Mouse (Mus musculus) heart, postnatal 14 days (tissue): ENCODE results near the gene Daam1. TPM values are rescaled to one million over a fixed set of nuclear protein-coding genes. Genes with fewer than 3 reads are reported as not detected.
A peak's percentile ranks its signal among the peaks of the same experiment; 100 is the strongest.

Source experiments
- DNase-seq, 2 experiments: peaks; one replicate each; pipeline ENCODE4 v3.0.0; 2021 to 2022
- intact Hi-C: fragments of 180-260 bp; cut with DNase I; formaldehyde crosslinking; loops from one replicate; pipeline ENCODE4 v1.15.1; 2025
- total RNA-seq, 2 experiments: library from RNA; stranded (reverse); gene quantifications; 2 replicates each; pipeline ENCODE4 v1.2.3; 2021

The Daam1 gene
- total RNA-seq, 2 experiments from 2014 or later, result 67.5 to 70.7 TPM

- intact Hi-C loops, result no loop called here
- no peak for DNase-seq
Observed at GRCm38 (mm10) chr12:71954180-71954935, 123.5 kb downstream of the Daam1 start.

DNA sequence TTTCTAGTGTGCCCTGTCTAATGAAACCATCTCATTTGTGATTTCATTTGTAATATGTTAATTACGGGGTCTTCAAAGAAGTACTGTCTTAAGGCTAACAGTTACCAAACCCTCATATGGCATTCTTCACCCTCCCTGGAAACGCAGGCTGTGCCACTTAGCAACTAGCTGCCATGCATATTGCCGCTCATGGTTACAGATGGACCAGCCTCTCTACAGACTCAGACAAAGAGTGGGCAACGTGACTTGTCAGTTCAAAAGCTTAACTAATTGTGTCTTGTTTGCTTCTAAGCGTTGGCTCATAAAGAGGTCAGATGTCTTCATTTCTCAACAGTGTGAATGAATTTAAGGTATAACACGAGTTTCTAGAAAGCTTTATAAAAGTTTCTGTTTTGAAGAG lies 126.1 kb downstream of the Daam1 start:
- no peak for DNase-seq
- intact Hi-C loops, result no loop called here

GRCm38 (mm10) chr12:71957496-71957895 lies 126.6 kb downstream of the Daam1 start:
- no peak for DNase-seq
- intact Hi-C loops, result no loop called here

- no peak for DNase-seq
- intact Hi-C loops, result no loop called here
Observed at GRCm38 (mm10) chr12:71959351-71959991, 128.6 kb downstream of the Daam1 start.

- no peak for DNase-seq
- intact Hi-C loops, result no loop called here
Observed at GRCm38 (mm10) chr12:71961671-71962070, 130.8 kb downstream of the Daam1 start.

DNA sequence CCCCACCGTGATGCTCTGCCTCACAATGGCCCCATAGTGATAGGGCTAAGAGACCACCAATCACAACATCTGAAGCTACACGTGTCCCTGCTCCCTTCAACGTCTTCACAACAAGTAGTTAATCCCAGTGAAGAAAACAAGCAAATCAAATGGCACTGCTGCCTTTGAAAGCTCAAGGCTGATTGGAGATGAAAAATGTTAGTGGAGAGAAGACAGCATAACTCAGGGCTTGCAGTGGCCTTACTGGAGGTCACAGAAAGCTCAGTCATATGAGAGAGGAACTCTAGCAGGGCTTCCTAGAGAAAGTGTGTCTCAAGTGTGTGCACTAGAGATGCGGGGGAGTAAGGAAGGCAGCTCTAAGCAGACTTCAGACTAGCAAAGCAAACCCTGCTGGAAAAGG lies 131.7 kb downstream of the Daam1 start:
- intact Hi-C loops, result no loop called here
- no peak for DNase-seq

DNA sequence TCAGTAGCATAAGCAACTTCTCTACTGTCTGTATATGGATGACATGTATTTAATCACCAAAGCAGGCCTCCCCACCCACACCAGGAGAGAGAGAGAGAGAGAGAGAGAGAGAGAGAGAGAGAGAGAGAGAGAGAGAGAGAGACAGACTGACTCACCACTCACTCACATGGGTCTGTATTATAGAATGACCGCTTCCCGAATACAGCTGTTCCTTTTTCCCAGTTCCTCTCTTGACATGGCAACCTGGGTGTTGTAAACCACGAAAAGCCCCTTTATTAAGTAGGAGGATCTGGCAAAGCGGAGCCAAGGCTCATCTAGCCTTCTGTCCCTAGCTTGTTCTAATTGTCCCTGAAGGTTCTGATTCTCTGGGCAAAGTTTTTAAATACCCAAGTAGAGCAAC lies 137.7 kb downstream of the Daam1 start:
- intact Hi-C loops, result no loop called here
- DNase-seq, result no peak

- intact Hi-C loops, result no loop called here
Observed at GRCm38 (mm10) chr12:71969022-71969421, 138.1 kb downstream of the Daam1 start.

GRCm38 (mm10) chr12:71969439-71969838 lies 138.6 kb downstream of the Daam1 start:
- no peak for DNase-seq
- intact Hi-C loops, result no loop called here

More at GRCm38 (mm10) chr12:71969022-71969421, 138.1 kb downstream of the Daam1 start:
- DNase-seq, result no peak

DNA sequence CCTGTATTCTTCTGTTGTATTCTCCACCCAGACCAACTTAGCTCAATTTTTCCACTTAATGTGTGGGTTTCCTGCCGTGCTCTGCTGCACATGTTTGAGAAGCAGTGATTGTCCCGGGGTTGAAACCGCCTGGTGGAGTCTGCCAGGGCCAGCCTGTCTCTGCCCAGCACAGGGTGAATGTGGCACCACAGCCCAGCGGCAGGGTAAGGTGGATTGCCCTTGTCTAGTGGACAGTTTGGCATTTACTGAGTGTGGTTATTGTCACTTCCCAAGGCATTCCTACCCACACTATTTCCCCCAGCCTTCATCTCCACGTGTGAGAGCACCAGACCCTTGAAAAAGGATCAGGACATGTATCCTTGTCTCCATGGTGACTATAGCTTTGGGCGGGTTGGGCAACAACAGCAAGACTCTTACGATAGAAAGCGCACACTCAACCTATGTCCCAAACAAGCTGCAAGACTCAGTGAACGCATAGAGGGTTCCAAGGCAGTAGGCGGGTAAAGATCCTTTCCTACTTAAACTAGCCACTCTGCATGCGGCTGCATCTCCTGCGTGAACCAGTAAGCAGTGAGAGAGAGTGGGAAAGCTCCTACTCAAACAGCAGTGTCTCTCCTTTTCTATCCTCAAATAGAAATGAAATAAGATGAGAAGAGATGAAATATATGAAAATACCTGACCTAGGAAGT lies 139.2 kb downstream of the Daam1 start:
- DNase-seq, result no peak
- intact Hi-C loops, result no loop called here

DNA sequence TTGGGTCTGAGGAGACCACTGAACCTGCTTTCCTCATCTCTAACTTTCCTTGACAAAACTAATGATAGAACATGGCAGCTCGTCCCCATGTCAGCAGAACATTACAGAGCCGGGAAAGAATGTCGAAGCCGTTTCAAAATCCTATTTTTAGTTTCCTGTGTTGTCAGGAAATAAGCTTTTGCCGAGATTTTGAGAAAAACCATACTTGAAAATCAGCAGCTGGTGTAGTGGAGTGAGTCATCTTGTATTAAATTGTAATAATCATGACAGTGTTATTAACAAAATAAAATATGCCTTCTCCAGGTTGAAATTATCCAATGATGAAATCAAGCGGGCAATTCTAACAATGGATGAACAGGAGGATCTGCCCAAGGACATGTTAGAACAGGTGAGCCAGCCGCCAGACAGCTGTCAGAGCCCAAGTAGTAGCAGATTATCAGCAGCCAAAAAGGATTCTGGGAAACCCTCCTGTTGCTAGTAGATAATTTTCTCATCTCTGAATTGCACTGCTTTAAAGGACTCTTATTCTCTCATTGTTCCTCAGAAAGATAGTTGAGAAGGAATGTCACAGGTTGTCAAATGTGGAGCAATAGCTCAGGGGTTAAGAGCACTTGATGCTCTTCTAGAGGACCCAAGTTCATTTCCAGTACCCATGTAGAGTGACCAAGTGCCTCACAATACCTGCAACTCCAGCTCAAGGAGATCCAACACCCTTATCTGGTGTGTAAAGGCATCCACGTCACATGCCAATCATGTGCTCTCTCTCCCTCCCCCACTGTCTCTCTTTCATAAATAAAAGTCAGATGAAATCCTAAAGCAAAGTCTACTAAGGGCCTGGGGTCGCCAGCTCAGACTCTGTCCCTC lies 140.1 kb downstream of the Daam1 start:
- intact Hi-C loops, result no loop called here
- DNase-seq, result no peak

DNA sequence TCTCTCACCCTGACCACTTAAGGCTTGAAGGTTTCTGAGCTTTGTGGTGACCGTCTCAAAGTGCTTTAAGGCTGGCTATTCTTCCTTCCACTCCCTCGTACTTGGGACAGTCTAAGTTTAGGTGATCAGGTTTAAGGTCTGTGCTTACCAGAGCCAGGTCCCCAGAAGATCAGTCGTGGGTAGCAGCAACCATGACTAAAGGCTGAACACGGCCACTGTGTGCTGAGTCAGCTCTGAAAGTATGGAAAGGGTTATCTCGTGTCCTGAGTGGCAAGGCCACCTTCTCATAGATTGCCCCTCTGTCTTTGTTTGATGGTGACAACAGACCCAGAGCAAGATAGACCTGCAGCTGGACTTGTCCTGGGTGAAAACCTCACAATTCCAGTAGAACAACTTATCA lies 141.2 kb downstream of the Daam1 start:
- DNase-seq, result no peak

GRCm38 (mm10) chr12:71972619-71973266 lies 141.9 kb downstream of the Daam1 start:
- DNase-seq, result peak in 1 of 2 experiments; percentile 29

More for the DNA sequence above, 141.2 kb downstream of the Daam1 start:
- intact Hi-C loops, result no loop called here

GRCm38 (mm10) chr12:71973577-71973976 lies 142.7 kb downstream of the Daam1 start:
- DNase-seq, result no peak
- intact Hi-C loops, result no loop called here

More at GRCm38 (mm10) chr12:71972619-71973266, 141.9 kb downstream of the Daam1 start:
- intact Hi-C loops, result no loop called here

GRCm38 (mm10) chr12:71975626-71976025 lies 144.7 kb downstream of the Daam1 start:
- no peak for DNase-seq
- intact Hi-C loops, result loop anchor here (5.0 kb wide), 3 partner anchors 62 to 143 kb away; partner anchors contain the start of gene Daam1

DNA sequence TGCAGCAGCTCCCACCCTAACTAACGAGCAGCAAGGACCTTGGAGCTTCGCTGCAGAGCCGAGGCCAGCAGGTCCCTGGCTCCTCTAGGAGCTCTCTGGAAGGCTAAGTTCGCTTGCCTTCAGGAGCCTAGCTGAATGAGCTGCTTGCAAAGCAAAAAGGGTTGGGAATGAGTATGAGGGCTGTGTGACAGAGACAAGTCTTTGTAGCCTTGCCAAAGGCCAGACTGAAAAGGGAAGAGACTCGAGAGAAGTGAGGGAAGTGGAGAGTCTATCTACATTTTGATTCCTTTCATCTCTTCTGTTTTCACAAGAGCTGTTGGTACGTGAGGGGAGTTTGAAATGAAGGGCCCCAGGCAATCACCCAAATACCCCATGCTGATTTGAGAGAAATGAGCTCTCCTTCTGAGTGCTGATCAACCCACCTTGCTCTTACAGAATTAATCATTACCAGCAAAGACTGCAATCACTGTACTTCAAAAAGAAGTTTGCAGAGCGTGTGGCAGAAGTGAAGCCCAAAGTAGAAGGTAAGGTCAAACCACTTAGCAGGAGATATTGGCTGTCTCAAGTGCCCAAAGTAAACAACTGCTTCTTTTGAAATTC lies 145.6 kb downstream of the Daam1 start:
- no peak for DNase-seq
- intact Hi-C loops, result loop anchor here (5.0 kb wide), 3 partner anchors 61 to 144 kb away; partner anchors contain the start of gene Daam1

GRCm38 (mm10) chr12:71977364-71977763 lies 146.5 kb downstream of the Daam1 start:
- intact Hi-C loops, result loop anchor here (5.0 kb wide), 3 partner anchors 60 to 145 kb away; partner anchors contain the start of gene Daam1
- no peak for DNase-seq

DNA sequence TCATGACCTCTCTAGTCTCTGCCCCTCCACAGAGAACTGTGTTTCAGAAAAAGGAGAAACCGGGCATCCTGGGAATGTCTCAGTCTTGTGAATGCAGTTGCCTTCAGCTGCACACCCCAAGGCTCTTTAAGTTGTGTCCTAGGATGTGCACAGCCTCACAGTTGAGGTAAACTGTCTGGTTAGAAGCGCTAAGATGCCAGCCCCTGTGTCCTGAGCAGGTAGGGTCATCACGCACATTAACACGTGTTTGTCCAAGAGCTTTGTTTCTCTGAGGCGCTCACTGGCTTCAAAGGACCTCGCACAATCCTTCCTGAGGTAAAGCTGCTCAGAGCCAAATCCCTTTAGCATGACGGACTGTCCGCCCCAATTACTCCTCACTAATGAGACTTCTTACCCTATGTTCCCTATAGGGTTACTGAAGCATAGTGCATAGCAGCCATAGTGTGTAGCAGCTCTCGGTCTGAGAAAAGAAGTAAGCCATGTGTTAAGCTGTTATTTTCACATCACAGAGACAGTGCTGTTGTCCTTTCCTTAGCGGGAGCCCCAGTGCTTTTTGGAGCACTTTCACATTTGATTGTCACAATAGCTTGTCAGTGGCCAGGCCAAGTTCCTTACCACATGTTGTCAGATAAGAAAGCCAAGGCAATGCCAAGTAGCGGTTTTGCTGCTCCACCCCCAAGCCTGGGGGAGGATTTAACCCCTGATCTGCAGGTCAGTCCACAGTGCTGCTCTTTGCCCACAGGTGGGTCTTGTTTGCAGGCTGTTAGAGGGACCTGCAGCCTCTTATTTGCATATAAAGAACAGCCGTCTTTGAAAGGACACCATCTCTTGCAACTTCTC lies 147.9 kb downstream of the Daam1 start:
- DNase-seq, result peak; percentile 41 to 63

More for the DNA sequence above, 147.9 kb downstream of the Daam1 start:
- intact Hi-C loops, result loop anchor here (5.0 kb wide), 3 partner anchors 59 to 146 kb away; partner anchors contain the start of gene Daam1
